Mouse (Mus musculus): ENCODE data around the gene Rpl18a.

Rpl18a gene

GRCm38 (mm10) chr8:70856541-70857197 lies 40.5 kb downstream of the Rpl18a start:
- DNase-seq (ENCODE audit: low spot score): peak; percentile 61

- DNase-seq (ENCODE audit: low spot score): no peak
These were observed 41.2 kb downstream of the Rpl18a start for GRCm38 (mm10) chr8:70856028-70856427.

GRCm38 (mm10) chr8:70853863-70854262 lies 43.3 kb downstream of the Rpl18a start:
- DNase-seq (ENCODE audit: low spot score): peak; percentile 36

GRCm38 (mm10) chr8:70852595-70853231 lies 44.5 kb downstream of the Rpl18a start:
- no peak for DNase-seq (ENCODE audit: low spot score)

- DNase-seq (ENCODE audit: low spot score): no peak
These were observed 45.4 kb downstream of the Rpl18a start for GRCm38 (mm10) chr8:70851837-70852236.

- no peak for DNase-seq (ENCODE audit: low spot score)
These were observed 46.3 kb downstream of the Rpl18a start for GRCm38 (mm10) chr8:70850947-70851346.

GRCm38 (mm10) chr8:70850132-70850845 lies 46.9 kb downstream of the Rpl18a start:
- DNase-seq (ENCODE audit: low spot score): no peak

GRCm38 (mm10) chr8:70849333-70849990 lies 47.8 kb downstream of the Rpl18a start:
- no peak for DNase-seq (ENCODE audit: low spot score)

GRCm38 (mm10) chr8:70846371-70847154 lies 50.6 kb downstream of the Rpl18a start:
- DNase-seq (ENCODE audit: low spot score): no peak

GRCm38 (mm10) chr8:70845108-70845507 lies 52.1 kb downstream of the Rpl18a start:
- DNase-seq (ENCODE audit: low spot score): no peak

Data from lung, postnatal 25 days (tissue).